Mouse (Mus musculus): ENCODE measurements at regions not wholly inside any gene's neighbourhood (a gene's known extent, or its start where the extent isn't known, plus 50 kb on each side); places are given as distances from the start of the nearest gene placed in this dataset.
"Not testable (repeated sequence)": the region's sequence is repeated elsewhere in the genome, so short reads cannot be mapped to it uniquely, and the experiment has no call there.

DNA sequence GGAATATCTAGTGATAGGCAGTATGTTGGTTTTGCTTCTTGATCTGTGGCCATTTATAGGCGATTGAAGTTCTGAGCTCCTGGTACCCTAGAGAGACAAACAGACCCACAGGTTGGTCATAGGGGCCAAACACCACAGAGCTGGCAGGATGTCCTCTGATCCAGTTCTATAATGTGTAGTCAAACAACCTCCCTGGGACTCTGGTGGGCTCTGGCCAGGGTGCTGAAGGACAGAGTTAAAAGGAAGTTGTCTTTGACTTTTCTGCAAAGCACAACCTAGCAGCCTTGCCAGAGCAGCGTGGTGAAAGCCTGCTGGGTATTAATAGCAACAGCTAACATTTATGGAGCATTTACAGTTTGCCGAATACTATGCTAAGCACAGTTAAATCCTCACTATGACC, 337.1 kb downstream of the Fut8 start:
- no peak for DNase-seq
- intact Hi-C loops (cut with DNase I), result no loop called here

DNA sequence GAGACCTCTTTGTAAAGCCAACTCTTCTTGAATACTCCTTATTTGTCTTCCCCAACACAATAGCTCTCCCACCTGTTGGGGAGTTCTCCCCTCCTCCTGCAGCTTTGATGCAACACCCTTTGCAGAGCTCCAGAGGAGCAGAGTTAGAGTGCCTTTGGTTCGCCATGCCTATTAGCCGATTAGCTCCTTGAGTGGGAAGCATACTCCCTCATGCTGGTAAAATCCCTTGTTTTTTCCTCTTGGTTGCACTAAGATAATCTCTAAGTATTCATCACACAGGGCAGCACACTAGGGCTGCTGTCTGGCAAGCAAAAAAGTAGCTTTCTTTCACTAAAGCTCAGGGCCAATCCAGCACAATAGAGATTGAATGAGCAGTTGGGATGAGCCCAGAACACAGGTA, 350.4 kb downstream of the Fut8 start:
- intact Hi-C loops (cut with DNase I), result no loop called here
- no peak for DNase-seq

GRCm38 (mm10) chr12:77589416-77589815, 351.5 kb downstream of the Fut8 start:
- intact Hi-C loops (cut with DNase I), result no loop called here

GRCm38 (mm10) chr12:77594092-77594491, 356.2 kb downstream of the Fut8 start:
- intact Hi-C loops (cut with DNase I), result no loop called here
- no peak for DNase-seq

More at GRCm38 (mm10) chr12:77589416-77589815, 351.5 kb downstream of the Fut8 start:
- no peak for DNase-seq

- no peak for DNase-seq
- intact Hi-C loops (cut with DNase I), result no loop called here
Observed at GRCm38 (mm10) chr12:77594657-77595056, 356.7 kb downstream of the Fut8 start.

DNA sequence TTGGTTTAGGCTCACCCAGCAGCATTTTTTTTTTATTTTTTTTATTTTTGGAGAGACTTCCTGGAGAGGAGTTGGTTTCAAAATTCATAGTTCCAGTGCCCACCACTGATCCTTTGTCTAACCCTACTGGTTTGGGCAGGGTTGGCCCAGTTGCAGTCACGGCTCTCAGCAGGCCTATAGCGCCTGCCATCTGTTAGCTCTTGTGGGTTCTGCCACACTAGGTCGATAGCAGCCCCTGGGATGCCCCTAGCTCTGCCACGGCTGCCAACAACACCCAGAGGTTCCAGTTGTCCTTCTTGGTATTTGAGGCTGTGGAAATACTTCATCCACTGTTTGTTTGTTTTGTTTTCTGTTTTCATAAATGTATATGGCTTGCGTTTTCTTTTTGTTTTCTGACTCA, 357.9 kb downstream of the Fut8 start:
- intact Hi-C loops (cut with DNase I), result no loop called here
- no peak for DNase-seq

- intact Hi-C loops (cut with DNase I), result no loop called here
Observed at GRCm38 (mm10) chr12:77596676-77597075, 358.8 kb downstream of the Fut8 start.

GRCm38 (mm10) chr12:77597627-77598333, 359.9 kb downstream of the Fut8 start:
- no peak for DNase-seq
- intact Hi-C loops (cut with DNase I), result no loop called here

More at GRCm38 (mm10) chr12:77596676-77597075, 358.8 kb downstream of the Fut8 start:
- DNase-seq, result no peak

GRCm38 (mm10) chr12:77598334-77598715, 360.4 kb downstream of the Fut8 start:
- DNase-seq, result no peak

DNA sequence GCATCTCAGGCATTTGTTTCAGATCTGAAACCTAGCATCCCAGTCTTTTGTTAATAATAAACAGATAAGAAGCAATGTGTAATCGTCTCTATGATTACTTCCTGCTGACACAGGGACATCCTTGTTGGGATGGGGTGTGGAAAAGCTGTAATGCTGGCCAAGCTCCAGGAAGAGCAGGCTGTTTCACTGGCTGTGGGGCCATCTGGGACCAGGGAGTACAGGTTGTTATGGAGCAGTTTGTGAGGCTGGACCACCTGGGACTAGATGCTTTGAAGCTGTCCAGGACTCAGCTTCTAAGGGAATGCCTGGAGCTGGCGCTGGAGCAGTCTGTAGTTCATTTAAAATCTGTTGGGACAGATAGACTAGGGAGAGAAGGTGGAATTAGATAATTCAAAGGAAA, 361.5 kb downstream of the Fut8 start:
- DNase-seq, result no peak
- intact Hi-C loops (cut with DNase I), result no loop called here

More at GRCm38 (mm10) chr12:77598334-77598715, 360.4 kb downstream of the Fut8 start:
- intact Hi-C loops (cut with DNase I), result no loop called here

- no peak for DNase-seq
- intact Hi-C loops (cut with DNase I), result no loop called here
Observed at GRCm38 (mm10) chr12:77603832-77604501, 366.0 kb downstream of the Fut8 start.

DNA sequence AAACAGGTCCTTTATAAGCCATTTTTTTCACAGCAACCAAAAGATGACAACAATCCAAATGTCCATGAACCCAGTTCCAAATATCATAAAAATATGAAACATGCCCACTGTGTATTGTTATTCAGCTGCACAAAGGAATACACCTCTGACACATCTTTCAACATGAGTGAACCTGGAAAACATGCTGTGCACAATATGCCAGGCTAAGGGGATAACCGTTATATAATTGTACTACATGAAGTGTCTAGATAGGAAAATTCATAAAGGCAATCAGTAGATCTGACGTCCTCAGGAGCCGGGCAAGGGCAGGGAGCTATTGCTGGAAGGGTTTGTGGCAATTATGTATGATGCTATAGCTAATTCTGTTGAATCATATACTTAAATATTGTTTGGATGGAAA, 379.6 kb downstream of the Fut8 start:
- intact Hi-C loops (cut with DNase I), result no loop called here
- DNase-seq, result no peak

GRCm38 (mm10) chr12:77622243-77622642, 384.3 kb downstream of the Fut8 start:
- no peak for DNase-seq
- intact Hi-C loops (cut with DNase I), result no loop called here

- intact Hi-C loops (cut with DNase I), result not testable (repeated sequence)
Observed at GRCm38 (mm10) chr12:77624323-77624722, 386.4 kb downstream of the Fut8 start.

GRCm38 (mm10) chr12:77628358-77628850, 390.5 kb downstream of the Fut8 start:
- no peak for DNase-seq
- intact Hi-C loops (cut with DNase I), result no loop called here

More at GRCm38 (mm10) chr12:77624323-77624722, 386.4 kb downstream of the Fut8 start:
- not testable (repeated sequence) for DNase-seq

DNA sequence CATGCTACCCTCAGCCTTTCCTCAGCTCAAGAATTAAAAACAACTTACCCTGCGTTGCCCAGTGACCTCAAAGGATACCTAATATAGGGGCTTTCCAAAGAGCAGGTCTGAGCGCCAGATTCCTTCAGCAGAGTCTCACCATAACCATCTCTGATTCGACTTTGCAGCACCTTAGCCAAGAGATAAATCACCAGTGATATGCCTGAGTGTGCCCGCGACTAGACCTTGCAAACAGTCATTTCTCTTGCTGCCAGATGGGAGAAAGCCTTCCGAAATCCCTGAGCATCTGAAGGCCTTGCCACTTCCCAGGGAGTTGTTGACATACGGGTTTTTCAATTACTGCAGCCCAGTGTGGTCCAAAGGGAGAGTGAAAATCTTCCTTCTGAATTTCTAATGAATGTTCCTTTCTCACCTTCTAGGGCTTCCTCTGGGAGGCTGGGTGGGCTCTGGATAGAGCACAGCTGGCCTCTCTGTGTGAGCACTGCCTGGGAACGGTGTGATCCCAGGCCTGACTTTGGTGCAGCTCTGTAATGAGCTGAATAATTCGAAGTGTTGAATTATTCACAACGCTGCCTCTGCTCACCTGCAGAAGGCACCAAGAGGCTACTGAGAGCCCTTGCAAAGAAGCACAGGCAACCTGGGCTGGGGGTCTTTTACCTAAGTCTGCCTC, 396.2 kb downstream of the Fut8 start:
- intact Hi-C loops (cut with DNase I), result no loop called here
- DNase-seq, result peak in 1 of 2 experiments; percentile 5

DNA sequence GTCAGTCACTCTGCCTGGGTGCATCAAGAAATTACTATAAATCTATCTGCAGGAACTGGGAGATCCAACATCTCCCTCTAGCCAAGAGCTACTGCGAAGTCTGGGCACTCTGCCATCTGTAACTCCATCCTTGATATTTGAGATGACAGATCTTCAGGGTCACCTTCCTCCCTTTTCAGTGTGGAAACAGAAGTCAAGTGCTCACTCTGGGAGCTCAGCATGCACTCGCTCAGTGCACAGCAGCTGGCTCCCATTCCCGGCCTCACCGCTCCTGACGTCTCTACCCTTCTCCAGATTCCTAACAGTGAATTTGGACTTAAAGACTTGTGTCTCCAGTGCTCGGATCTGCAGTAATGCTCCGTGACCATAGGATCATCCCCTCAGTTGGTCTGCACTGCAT, 400.3 kb downstream of the Fut8 start:
- intact Hi-C loops (cut with DNase I), result no loop called here
- peak in 1 of 2 experiments; percentile 35 for DNase-seq

- intact Hi-C loops (cut with DNase I), result no loop called here
- no peak for DNase-seq
Observed at GRCm38 (mm10) chr12:77642336-77642735, 404.4 kb downstream of the Fut8 start.

DNA sequence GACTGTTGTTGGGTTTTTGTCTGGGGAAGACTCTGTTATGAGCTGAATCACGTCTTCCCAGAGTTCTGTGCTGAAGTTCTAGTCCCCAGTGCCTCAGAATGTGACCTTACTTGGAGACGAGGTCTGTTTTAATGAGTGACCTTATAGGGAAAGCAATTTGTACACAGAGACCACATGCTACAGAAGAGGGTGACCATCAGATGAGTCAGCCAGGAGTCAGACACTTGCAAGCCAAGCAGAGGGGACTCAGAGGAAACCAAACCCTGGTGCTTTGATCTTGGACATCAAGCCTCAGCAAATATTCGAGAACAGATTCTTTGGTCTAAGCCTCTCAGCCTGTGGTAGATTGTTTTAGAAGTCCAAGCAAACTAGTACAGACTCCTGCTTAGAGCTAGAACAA, 409.9 kb downstream of the Fut8 start:
- no peak for DNase-seq
- intact Hi-C loops (cut with DNase I), result no loop called here

DNA sequence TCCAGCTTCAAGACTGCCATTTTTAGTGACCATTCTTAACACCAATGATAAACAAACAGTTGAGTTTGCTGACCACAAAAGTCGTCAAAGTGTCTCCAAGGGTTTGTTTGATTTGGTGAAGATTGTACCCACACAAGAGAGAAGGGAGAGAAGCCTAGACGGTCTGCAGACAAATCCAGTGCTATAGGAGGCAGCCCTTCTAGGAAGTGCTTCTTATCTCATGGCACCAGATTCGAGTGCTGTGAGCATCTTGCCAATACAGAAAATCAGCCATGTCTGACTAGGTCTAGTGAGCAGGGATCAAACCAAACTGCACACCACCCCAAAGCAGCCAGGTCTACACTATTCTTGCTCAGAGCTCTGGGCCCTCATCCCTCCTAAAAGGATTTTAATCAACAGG, 416.4 kb downstream of the Fut8 start:
- intact Hi-C loops (cut with DNase I), result no loop called here
- DNase-seq, result no peak

GRCm38 (mm10) chr12:77657060-77657459, 419.1 kb downstream of the Fut8 start:
- DNase-seq, result no peak
- intact Hi-C loops (cut with DNase I), result no loop called here
